Mouse (Mus musculus): Measurements from ENCODE around the gene Atp2b4.

DNA sequence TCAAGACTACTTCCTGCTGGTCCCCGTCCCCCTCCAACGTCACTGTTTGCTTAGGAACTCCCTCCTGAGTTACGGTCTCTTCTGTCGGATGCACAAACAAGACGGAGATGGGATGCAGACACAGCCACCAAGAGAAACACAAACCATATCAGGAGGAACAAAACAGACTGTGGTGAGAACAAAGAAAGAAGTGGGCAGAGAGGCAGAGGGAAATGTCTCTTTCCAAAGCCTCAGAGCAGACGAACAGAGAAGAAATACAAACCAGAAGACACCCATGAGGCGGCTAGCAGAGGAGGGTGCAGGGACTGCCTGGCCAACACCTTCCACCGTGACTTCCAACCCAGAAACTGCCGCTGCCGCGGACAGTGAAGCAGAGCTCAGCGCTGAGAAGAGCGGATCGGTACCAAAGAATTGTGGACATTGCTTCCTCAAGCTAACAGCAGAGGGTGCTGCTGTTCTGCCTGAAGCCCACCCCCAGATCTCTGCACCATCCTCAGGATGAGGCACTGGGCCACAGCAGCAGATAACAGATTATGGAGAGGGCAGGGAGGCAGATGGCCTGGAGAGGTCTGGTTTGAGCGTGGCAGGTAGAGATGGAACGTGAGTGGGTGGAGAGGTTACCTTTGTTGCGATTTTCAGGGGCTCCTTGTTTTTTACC lies 64.7 kb downstream of the Atp2b4 start:
- TF ChIP-seq TAL1 (IDR thresholded peaks at IDR 0.05; ENCODE audit: low read length), result no peak
- TF ChIP-seq GATA1 (IDR thresholded peaks at IDR 0.05; ENCODE audit: low read length), result no peak

All from erythroblast, embryonic 14.5 days (primary cell).